Mouse (Mus musculus) brain, adult 10 weeks (tissue): Measurements from ENCODE around the gene Ctla2a. TPM values are rescaled to one million over a fixed set of nuclear protein-coding genes. Genes with fewer than 3 reads are reported as not detected.

ENCODE experiments used
- polyA plus RNA-seq: library from polyadenylated mRNA; stranded (reverse); fragments of 350-450 nt; fragmentation: Illumina TruSeq; extraction: RNeasy Lipid Tissue Mini Kit (QIAGEN cat#74804); gene quantifications from one replicate; pipeline ENCODE4 v1.2.3, GENCODE M21; 2015; ENCODE audit warnings: low read depth, low replicate concordance

Ctla2a gene
- polyA plus RNA-seq: 12.0 TPM

DNA sequence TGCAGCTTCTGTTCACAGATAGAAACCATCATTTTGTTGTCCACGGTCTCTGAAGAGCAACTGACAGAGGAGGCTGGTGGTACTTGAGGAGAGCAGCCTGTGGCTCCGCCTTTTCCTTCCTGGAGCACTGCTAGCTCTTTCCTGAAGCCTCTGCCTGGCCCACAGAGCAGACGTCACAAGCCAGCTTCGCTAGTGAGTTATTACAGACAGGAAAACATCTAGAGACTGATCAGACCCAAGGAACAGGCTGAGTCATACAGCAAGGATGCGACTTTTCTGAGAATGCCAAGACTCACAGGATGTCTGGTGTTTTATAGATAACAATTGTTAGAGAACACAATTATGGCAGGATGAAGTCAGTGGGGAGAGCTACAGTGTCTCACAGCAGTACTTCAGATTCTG, at the start of gene Ctla2a, which contains the start of gene Gm49391:
TSS of gene Ctla2a (minus strand) at position 126 of the 402 bp plus-strand sequence.
TSS of gene Gm49391 (minus strand) at position 72 of the 402 bp plus-strand sequence.

DNA sequence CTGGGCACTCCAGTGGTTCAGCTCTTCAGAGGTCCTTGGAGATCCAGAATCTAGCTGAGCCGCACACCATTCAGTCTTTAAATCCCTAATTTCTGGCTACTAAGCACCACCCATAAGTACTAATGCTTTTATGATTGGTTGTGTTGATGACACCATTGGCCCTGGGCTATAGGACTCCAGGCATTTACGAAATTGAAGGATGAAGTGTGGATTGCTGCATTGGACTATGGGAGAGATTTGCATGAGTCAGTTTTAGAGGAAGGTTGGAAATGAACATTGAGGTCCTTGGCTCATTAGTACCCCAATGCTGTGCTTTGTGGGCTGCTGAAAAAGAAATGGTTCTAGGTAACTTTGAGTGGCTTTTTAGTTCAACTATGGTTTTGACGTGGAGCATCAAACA, 5.5 kb upstream of the Ctla2a start, which contains the start of gene Tpbpa:
TSS of gene Tpbpa (minus strand) at position 101 of the 400 bp plus-strand sequence.

GRCm38 (mm10) chr13:60935490-60935889, 935 bp downstream of the Ctla2a start, which contains the start of gene Gm49393:
TSS of gene Gm49393 (minus strand) at chr13:60935590.

DNA sequence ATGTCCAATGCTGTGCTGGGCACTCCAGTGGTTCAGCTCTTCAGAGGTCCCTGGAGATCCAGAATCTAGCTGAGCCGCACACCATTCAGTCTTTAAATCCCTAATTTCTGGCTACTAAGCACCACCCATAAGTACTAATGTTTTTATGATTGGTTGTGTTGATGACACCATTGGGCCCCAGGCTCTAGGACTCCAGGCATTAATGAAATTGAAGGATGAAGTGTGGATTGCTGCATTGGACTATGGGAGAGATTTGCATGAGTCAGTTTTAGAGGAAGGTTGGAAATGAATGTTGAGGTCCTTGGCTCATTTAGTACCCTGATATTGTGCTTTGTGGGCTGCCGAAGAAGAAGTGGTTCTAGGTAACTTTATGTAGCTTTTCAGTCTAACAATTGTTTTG, 31.6 kb downstream of the Ctla2a start, which contains the start of gene Tpbpb:
TSS of gene Tpbpb (minus strand) at position 101 of the 400 bp plus-strand sequence.

DNA sequence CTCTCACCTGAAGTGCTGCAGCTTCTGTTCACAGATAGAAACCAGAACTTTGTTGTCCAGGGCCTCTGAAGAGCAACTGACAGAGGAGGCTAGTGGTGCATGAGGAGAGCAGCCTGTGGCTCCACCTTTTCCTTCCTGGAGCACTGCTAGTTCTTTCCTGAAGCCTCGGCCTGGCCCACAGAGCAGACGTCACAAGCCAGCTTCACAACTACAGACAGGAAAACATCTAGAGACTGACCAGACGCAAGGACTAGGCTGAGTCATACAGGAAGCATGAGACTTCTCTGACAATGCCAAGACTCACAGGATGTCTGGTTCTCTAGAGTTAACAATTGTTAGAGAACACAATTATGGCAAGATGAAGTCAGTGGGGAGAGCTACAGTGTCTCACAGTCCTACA, 39.1 kb downstream of the Ctla2a start, which contains the start of gene Ctla2b:
TSS of gene Ctla2b (minus strand) at position 120 of the 400 bp plus-strand sequence.

GRCm38 (mm10) chr13:60896794-60897193, 39.6 kb downstream of the Ctla2a start, which contains the start of gene Gm49392:
TSS of gene Gm49392 (minus strand) at chr13:60896894.

Other genes starting within 250 kb of the Ctla2a start
- gene BC051665, start 150.3 kb downstream of the Ctla2a start, polyA plus RNA-seq: not detected
- not detected for gene Ctsll3, start 133.8 kb downstream of the Ctla2a start, polyA plus RNA-seq
- gene 4930486L24Rik, start 72.2 kb downstream of the Ctla2a start, polyA plus RNA-seq: 0.40 TPM
- not detected for gene Gm49392, start 39.7 kb downstream of the Ctla2a start, polyA plus RNA-seq
- 1.7 TPM for gene Ctla2b, start 39.2 kb downstream of the Ctla2a start, polyA plus RNA-seq
- gene Tpbpb, start 31.7 kb downstream of the Ctla2a start, polyA plus RNA-seq: not detected
- not detected for gene Gm49393, start 1.0 kb downstream of the Ctla2a start, polyA plus RNA-seq
- gene Gm49391, start 54 bp downstream of the Ctla2a start, polyA plus RNA-seq: 0.54 TPM
- gene Tpbpa, start 5.4 kb upstream of the Ctla2a start, polyA plus RNA-seq: not detected
- not detected for gene Ctsj, start 69.3 kb upstream of the Ctla2a start, polyA plus RNA-seq
- gene Ctsq, start 104.0 kb upstream of the Ctla2a start, polyA plus RNA-seq: not detected
- not detected for gene Ctsr, start 227.6 kb upstream of the Ctla2a start, polyA plus RNA-seq